Mouse (Mus musculus): ENCODE results near the gene Dctpp1.
A peak's percentile ranks its signal among the peaks of the same experiment; 100 is the strongest.
"Not testable (repeated sequence)": the region's sequence is repeated elsewhere in the genome, so short reads cannot be mapped to it uniquely, and the experiment has no call there.

Dctpp1 gene

GRCm38 (mm10) chr7:127263526-127263925 lies 3.0 kb upstream of the Dctpp1 start:
- no peak for DNase-seq

GRCm38 (mm10) chr7:127262218-127262961 lies 1.9 kb upstream of the Dctpp1 start:
- no peak for DNase-seq

- DNase-seq = no peak
Measured at GRCm38 (mm10) chr7:127259186-127259905, 1.2 kb downstream of the Dctpp1 start.

- no peak for DNase-seq
Measured at GRCm38 (mm10) chr7:127256518-127256917, 4.0 kb downstream of the Dctpp1 start.

GRCm38 (mm10) chr7:127255965-127256364 lies 4.5 kb downstream of the Dctpp1 start:
- no peak for DNase-seq

GRCm38 (mm10) chr7:127255008-127255407 lies 5.5 kb downstream of the Dctpp1 start:
- DNase-seq = no peak

- peak; percentile 96 for DNase-seq
Measured at GRCm38 (mm10) chr7:127253821-127254769, 6.4 kb downstream of the Dctpp1 start.

- no peak for DNase-seq
Measured at GRCm38 (mm10) chr7:127253341-127253740, 7.2 kb downstream of the Dctpp1 start.

GRCm38 (mm10) chr7:127252414-127252813 lies 8.1 kb downstream of the Dctpp1 start:
- no peak for DNase-seq

- DNase-seq = not testable (repeated sequence)
Measured at GRCm38 (mm10) chr7:127250511-127250910, 10.0 kb downstream of the Dctpp1 start.

GRCm38 (mm10) chr7:127244658-127245510 lies 15.6 kb downstream of the Dctpp1 start:
- no peak for DNase-seq

- peak; percentile 96 for DNase-seq
Measured at GRCm38 (mm10) chr7:127243870-127244657, 16.4 kb downstream of the Dctpp1 start, which contains the start of gene Zfp771. TSS of gene Zfp771 (plus strand) at chr7:127244274.

GRCm38 (mm10) chr7:127243361-127243867 lies 17.1 kb downstream of the Dctpp1 start:
- no peak for DNase-seq

- no peak for DNase-seq
Measured at GRCm38 (mm10) chr7:127234777-127235176, 25.7 kb downstream of the Dctpp1 start.

- DNase-seq = no peak
Measured at GRCm38 (mm10) chr7:127233765-127234164, 26.7 kb downstream of the Dctpp1 start.

GRCm38 (mm10) chr7:127233368-127233749 lies 27.1 kb downstream of the Dctpp1 start:
- no peak for DNase-seq

- DNase-seq = peak; percentile 83
Measured at GRCm38 (mm10) chr7:127232622-127233367, 27.7 kb downstream of the Dctpp1 start, which contains the start of the genes Zfp553 and Sept1. TSS of gene Zfp553 (plus strand) at chr7:127233061. TSS of gene Sept1 (minus strand) at chr7:127233130.

GRCm38 (mm10) chr7:127231826-127232621 lies 28.5 kb downstream of the Dctpp1 start:
- no peak for DNase-seq

GRCm38 (mm10) chr7:127231376-127231775 lies 29.1 kb downstream of the Dctpp1 start:
- DNase-seq = no peak
